Mouse (Mus musculus): ENCODE results near the gene Ppp2r5d.

Ppp2r5d gene

GRCm38 (mm10) chr17:46644152-46644805 lies 60.6 kb downstream of the Ppp2r5d start:
- DNase-seq, result no peak

GRCm38 (mm10) chr17:46642060-46642459 lies 62.9 kb downstream of the Ppp2r5d start:
- DNase-seq, result no peak

- DNase-seq, result no peak
Observed at GRCm38 (mm10) chr17:46639929-46640328, 65.0 kb downstream of the Ppp2r5d start.

- peak; percentile 82 to 91 for DNase-seq
Observed at GRCm38 (mm10) chr17:46636831-46637523, 67.9 kb downstream of the Ppp2r5d start.
